Mouse (Mus musculus) thymus, postnatal 0 days (tissue): Measurements from ENCODE around the gene Adipor2. TPM values are rescaled to one million over a fixed set of nuclear protein-coding genes. Genes with fewer than 3 reads are reported as not detected.

ENCODE experiments used
- DNase-seq: peaks from one replicate; pipeline ENCODE4 v3.0.0-alpha.2; 2015; ENCODE audit warnings: low spot score
- polyA plus RNA-seq: library from polyadenylated mRNA; unstranded; fragments of >200 nt; fragmentation: Nextera tagmentation; extraction: Ambion mirVana; gene quantifications from 2 replicates; pipeline ENCODE4 v1.2.1, GENCODE M21; 2015

Gene Adipor2
- polyA plus RNA-seq, 1 experiment from 2014 or later = 51.4 TPM

GRCm38 (mm10) chr6:119318732-119319131 lies 98.8 kb downstream of the Adipor2 start:
- no peak for DNase-seq

GRCm38 (mm10) chr6:119314751-119315476 lies 102.6 kb downstream of the Adipor2 start:
- no peak for DNase-seq

- DNase-seq = no peak
Measured at GRCm38 (mm10) chr6:119313588-119314375, 103.7 kb downstream of the Adipor2 start.

GRCm38 (mm10) chr6:119313096-119313495 lies 104.4 kb downstream of the Adipor2 start:
- DNase-seq = no peak

GRCm38 (mm10) chr6:119312381-119312780 lies 105.1 kb downstream of the Adipor2 start:
- no peak for DNase-seq

- no peak for DNase-seq
Measured at GRCm38 (mm10) chr6:119310176-119310575, 107.3 kb downstream of the Adipor2 start.

DNA sequence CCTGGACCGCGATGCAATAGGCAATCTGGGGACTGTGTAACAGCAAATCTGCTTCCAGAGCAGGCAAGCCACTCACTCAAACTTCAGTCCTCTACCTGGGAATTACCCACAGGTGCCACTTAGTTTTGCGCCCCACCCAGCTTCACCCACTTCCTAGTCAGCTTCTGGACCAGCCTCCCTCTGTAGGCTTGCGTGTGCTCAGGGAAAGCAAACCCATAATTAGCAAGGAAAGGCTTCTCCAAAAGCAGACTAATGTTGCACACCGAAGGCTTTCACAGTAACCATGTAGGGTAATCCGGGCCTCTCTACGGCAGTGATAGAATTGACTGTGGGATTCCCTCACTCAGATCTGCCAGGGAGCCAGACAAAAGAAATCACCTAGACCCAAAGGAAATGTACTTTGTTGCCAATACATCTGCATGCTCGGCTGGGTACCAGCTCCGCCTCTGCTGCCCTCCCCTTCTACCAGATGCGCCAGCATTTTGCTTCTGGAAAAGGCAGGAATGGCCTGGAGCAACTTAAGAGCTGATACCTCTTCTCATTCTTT lies 109.6 kb downstream of the Adipor2 start:
- no peak for DNase-seq

- DNase-seq = no peak
Measured at GRCm38 (mm10) chr6:119303331-119303730, 114.2 kb downstream of the Adipor2 start.

Other genes starting within 250 kb of the Adipor2 start
- 11.3 and 12.0 TPM in 2 replicates for gene Dcp1b, start 242.5 kb downstream of the Adipor2 start, polyA plus RNA-seq
- gene Cacna1c, start 221.3 kb downstream of the Adipor2 start, polyA plus RNA-seq = 0.44 and 0.96 TPM in 2 replicates
- gene Cacna2d4, start 181.2 kb downstream of the Adipor2 start, polyA plus RNA-seq = 3.1 and 4.6 TPM in 2 replicates
- 0.36 and 0.38 TPM in 2 replicates for gene Lrtm2, start 86.9 kb downstream of the Adipor2 start, polyA plus RNA-seq
- gene Fbxl14, start 62.0 kb upstream of the Adipor2 start, polyA plus RNA-seq = 17.1 and 18.1 TPM in 2 replicates
- 3.9 and 4.6 TPM in 2 replicates for gene Wnt5b, start 126.6 kb upstream of the Adipor2 start, polyA plus RNA-seq